Mouse (Mus musculus): ENCODE measurements around the gene Rps11.

DNA sequence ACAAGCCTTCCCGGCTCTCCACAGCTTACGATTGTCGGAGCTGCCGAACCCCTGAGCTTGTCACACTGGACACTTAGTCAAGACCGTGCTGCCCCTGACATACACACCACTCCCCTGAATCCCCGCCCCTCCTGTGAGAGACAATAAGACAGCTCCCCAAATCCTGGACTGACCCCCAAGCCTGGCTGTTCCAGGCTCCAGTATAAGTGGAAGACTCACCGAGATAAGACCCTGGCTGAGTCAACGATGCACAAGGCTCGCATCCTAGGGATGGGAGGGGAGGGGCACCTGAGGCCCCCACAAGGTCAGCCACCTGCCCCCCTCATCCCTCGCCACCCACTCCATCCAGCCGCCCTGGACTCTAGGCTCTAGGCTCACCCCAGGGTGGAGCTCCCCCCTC is 7.6 kb upstream of the Rps11 start:
- no peak for TF ChIP-seq CTCF (IDR thresholded peaks at IDR 0.05; ENCODE audit: control insufficient read depth, insufficient read depth, insufficient read length)
- TF ChIP-seq CEBPB (IDR thresholded peaks at IDR 0.05; ENCODE audit: low read depth), result no peak

Data from C2C12 (cell line).